Mouse (Mus musculus): Measurements from ENCODE around the gene Cdipt.

- no peak for TF ChIP-seq TAL1 (IDR thresholded peaks at IDR 0.05; ENCODE audit: low read length)
- TF ChIP-seq GATA1 (IDR thresholded peaks at IDR 0.05; ENCODE audit: low read length): no peak
Measured at GRCm38 (mm10) chr7:126951741-126952140, 24.0 kb upstream of the Cdipt start.
